Mouse (Mus musculus) heart, embryonic 13.5 days (tissue): ENCODE measurements at regions not wholly inside any gene's neighbourhood (a gene's known extent, or its start where the extent isn't known, plus 50 kb on each side); places are given as distances from the start of the nearest gene placed in this dataset.

ENCODE experiments used
- ATAC-seq: fragments of 200-750 bp; cut with Nextera tagmentation; 2 replicates; pipeline ENCODE4 v1.8.0; 2017; ENCODE audit warnings: moderate TSS enrichment; ENCODE audit not compliant: insufficient number of reproducible peaks, low FRiP score, low TSS enrichment; ENCODE audit errors: extremely low read depth
- H3K27ac ChIP-seq: fragments of 300-500 bp; sonication (generic); replicated peaks from 2 replicates; pipeline ENCODE4 v1.5.1; 2015; ENCODE audit warnings: moderate library complexity, mild to moderate bottlenecking, inconsistent platforms
- H3K27me3 ChIP-seq: fragments of 300-500 bp; sonication (generic); replicated peaks from 2 replicates; pipeline ENCODE4 v1.6.1; 2015; ENCODE audit warnings: mild to moderate bottlenecking, inconsistent platforms
- H3K36me3 ChIP-seq: fragments of 300-500 bp; sonication (generic); 2 replicates; pipeline ENCODE4 v1.6.1; 2015; ENCODE audit warnings: mild to moderate bottlenecking, inconsistent platforms
- H3K4me1 ChIP-seq: fragments of 300-500 bp; sonication (generic); 2 replicates; pipeline ENCODE4 v1.6.1; 2015; ENCODE audit warnings: inconsistent platforms
- H3K4me2 ChIP-seq: fragments of 300-500 bp; sonication (generic); 2 replicates; pipeline ENCODE4 v1.6.1; 2015; ENCODE audit warnings: inconsistent platforms, mild to moderate bottlenecking, moderate library complexity
- H3K4me3 ChIP-seq: fragments of 300-500 bp; sonication (generic); 2 replicates; pipeline ENCODE4 v1.5.1; 2015; ENCODE audit warnings: moderate library complexity, mild to moderate bottlenecking, inconsistent platforms
- H3K9ac ChIP-seq: fragments of 300-500 bp; sonication (generic); 2 replicates; pipeline ENCODE4 v1.6.1; 2015; ENCODE audit warnings: inconsistent platforms, mild to moderate bottlenecking, moderate library complexity
- H3K9me3 ChIP-seq: fragments of 300-500 bp; sonication (generic); 2 replicates; pipeline ENCODE4 v1.6.1; 2016; ENCODE audit warnings: inconsistent platforms
- WGBS: fragments of 180-500 bp; shearing (Covaris S2); methylation state at CpG from one replicate; pipeline ENCODE4 v1.1.7; 2015; ENCODE audit warnings: mixed read lengths; 5-methylcytosine and 5-hydroxymethylcytosine counted together

GRCm38 (mm10) chr4:31594089-31594488, 369.8 kb upstream of the Map3k7 start:
- Histone ChIP-seq H3K27me3 (no peaks in the 10 kb centered on the region), H3K4me2 (no peak overlapping the region), H3K9me3 (no peaks in the 10 kb centered on the region), H3K9ac (no peak overlapping the region), H3K4me3 (no peak overlapping the region), H3K36me3 (no peaks in the 10 kb centered on the region), H3K4me1 (no peaks in the 10 kb centered on the region), H3K27ac (no peak overlapping the region)
- 77% methylated on average over 1 of the region's 1 CpGs for whole genome bisulfite sequencing
- ATAC-seq, result no peak

GRCm38 (mm10) chr4:31601536-31601935, 362.4 kb upstream of the Map3k7 start:
- H3K4me3 ChIP-seq, result no peak overlapping the region
- H3K27me3 ChIP-seq, result no peaks in the 10 kb centered on the region
- H3K27ac ChIP-seq, result peak overlapping the region; percentile 59
- peaks cover 9% of the 10 kb centered on the region for H3K4me1 ChIP-seq
- ATAC-seq, result no peak
- no peaks in the 10 kb centered on the region for H3K9me3 ChIP-seq
- 64% methylated on average over 8 of the region's 8 CpGs for WGBS
- H3K4me2 ChIP-seq, result no peak overlapping the region
- no peaks in the 10 kb centered on the region for H3K36me3 ChIP-seq
- no peak overlapping the region for H3K9ac ChIP-seq

DNA sequence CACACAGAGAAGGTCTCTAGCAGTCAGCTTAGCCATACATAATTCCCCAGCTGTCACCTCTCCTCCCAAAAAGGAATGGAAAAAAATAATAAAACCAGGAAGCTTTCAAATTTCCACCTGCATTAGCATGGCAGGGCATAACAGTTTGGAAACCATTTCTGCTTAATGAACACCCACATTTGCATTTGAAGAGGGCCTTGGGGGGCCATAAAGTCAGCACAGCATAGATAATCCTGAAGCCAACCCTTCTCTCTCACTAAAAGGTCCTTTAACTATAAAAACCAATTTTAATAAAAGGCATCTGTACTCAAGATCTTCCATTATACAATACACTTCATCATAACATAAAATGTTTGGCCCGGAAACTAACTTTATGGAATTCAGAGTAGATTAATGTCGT, 360.1 kb upstream of the Map3k7 start:
- 85% methylated on average over 2 of the region's 2 CpGs for WGBS
- no peaks in the 10 kb centered on the region for H3K36me3 ChIP-seq
- H3K4me3 ChIP-seq, result no peak overlapping the region
- ATAC-seq, result no peak
- no peak overlapping the region for H3K4me2 ChIP-seq
- H3K9ac ChIP-seq, result no peak overlapping the region
- no peaks in the 10 kb centered on the region for H3K27me3 ChIP-seq
- no peak overlapping the region for H3K27ac ChIP-seq
- peaks cover 9% of the 10 kb centered on the region for H3K4me1 ChIP-seq
- H3K9me3 ChIP-seq, result no peaks in the 10 kb centered on the region

DNA sequence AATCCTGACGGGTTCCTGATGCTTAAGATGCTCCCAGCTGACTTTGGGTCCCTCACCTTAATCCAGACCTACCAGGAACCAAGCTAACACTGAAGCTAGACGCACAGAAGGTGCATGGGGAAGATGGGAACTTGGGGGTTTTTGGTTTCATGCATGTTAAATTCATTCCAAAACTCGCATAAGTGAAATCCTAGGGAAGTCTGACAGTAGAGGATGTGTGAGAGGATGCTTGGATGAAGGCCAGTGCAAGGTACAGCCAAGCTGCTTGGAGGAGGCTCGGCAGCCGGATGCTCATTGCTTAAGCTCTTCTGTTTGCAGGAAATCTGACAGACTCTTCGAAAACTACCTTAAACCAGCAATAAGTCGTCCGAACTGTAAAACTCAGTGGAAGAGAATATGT, 355.1 kb upstream of the Map3k7 start:
- Histone ChIP-seq H3K27ac (no peak overlapping the region), H3K4me3 (no peak overlapping the region), H3K27me3 (no peaks in the 10 kb centered on the region), H3K9me3 (no peaks in the 10 kb centered on the region), H3K4me2 (no peak overlapping the region), H3K9ac (no peak overlapping the region), H3K4me1 (0 out of 2 replicates have a peak, but pooled peaks cover 7% of the 10 kb centered on the region), H3K36me3 (no peaks in the 10 kb centered on the region)
- no peak for ATAC-seq
- WGBS, result 68% methylated on average over 8 of the region's 8 CpGs

DNA sequence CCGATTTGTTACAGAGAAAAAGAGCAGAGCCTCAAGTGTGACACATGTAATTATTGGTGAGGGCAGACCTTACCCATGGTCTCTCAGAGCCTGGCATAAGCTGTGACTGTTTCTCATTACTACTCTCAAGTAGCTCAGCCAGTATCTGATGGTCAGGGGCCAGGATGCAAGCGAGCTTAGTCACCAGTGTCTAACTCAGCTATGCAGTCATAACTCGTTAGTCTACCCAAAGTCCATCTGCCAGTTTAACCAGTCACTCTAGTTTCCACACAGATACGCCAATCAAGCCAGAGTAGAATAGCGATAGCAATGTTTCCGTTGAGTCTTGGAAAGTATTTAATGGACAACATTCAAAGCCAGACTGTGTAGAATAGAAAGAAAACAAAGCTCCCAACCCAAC, 354.3 kb upstream of the Map3k7 start:
- no peak for ATAC-seq
- Histone ChIP-seq H3K4me2 (no peak overlapping the region), H3K4me3 (no peak overlapping the region), H3K9me3 (no peaks in the 10 kb centered on the region), H3K4me1 (0 out of 2 replicates have a peak, but pooled peaks cover 7% of the 10 kb centered on the region), H3K36me3 (no peaks in the 10 kb centered on the region), H3K9ac (no peak overlapping the region), H3K27ac (no peak overlapping the region), H3K27me3 (no peaks in the 10 kb centered on the region)
- 66% methylated on average over 6 of the region's 6 CpGs for WGBS

- H3K9me3 ChIP-seq, result no peaks in the 10 kb centered on the region
- H3K27ac ChIP-seq, result 0 out of 2 replicates have a peak overlapping the region, but pooled peaks have one; percentile 12
- 0 out of 2 replicates have a peak, but pooled peaks cover 7% of the 10 kb centered on the region for H3K4me1 ChIP-seq
- WGBS, result 57% methylated on average over 8 of the region's 8 CpGs
- no peaks in the 10 kb centered on the region for H3K36me3 ChIP-seq
- no peak overlapping the region for H3K4me2 ChIP-seq
- no peak for ATAC-seq
- H3K4me3 ChIP-seq, result no peak overlapping the region
- H3K27me3 ChIP-seq, result no peaks in the 10 kb centered on the region
- no peak overlapping the region for H3K9ac ChIP-seq
These were observed 351.6 kb upstream of the Map3k7 start for GRCm38 (mm10) chr4:31612147-31612824.

GRCm38 (mm10) chr4:31612825-31613514, 350.9 kb upstream of the Map3k7 start:
- Histone ChIP-seq H3K4me2 (no peak overlapping the region), H3K4me3 (no peak overlapping the region), H3K27ac (0 out of 2 replicates have a peak overlapping the region, but pooled peaks have one; percentile 12), H3K9me3 (no peaks in the 10 kb centered on the region), H3K9ac (no peak overlapping the region), H3K4me1 (peaks cover 11% of the 10 kb centered on the region; the same call in 1 of the 2 replicates), H3K36me3 (no peaks in the 10 kb centered on the region), H3K27me3 (no peaks in the 10 kb centered on the region)
- 70% methylated on average over 9 of the region's 9 CpGs for WGBS
- ATAC-seq, result no peak

- Histone ChIP-seq H3K36me3 (no peaks in the 10 kb centered on the region), H3K4me2 (no peak overlapping the region), H3K4me3 (no peak overlapping the region), H3K27me3 (no peaks in the 10 kb centered on the region), H3K9me3 (no peaks in the 10 kb centered on the region), H3K27ac (no peak overlapping the region), H3K4me1 (peaks cover 10% of the 10 kb centered on the region; the same call in 1 of the 2 replicates), H3K9ac (no peak overlapping the region)
- WGBS, result 71% methylated on average over 7 of the region's 7 CpGs
- ATAC-seq, result no peak
These were observed 346.3 kb upstream of the Map3k7 start for GRCm38 (mm10) chr4:31617572-31617971.

GRCm38 (mm10) chr4:31618026-31618425, 345.9 kb upstream of the Map3k7 start:
- Histone ChIP-seq H3K4me3 (no peak overlapping the region), H3K27ac (no peak overlapping the region), H3K36me3 (no peaks in the 10 kb centered on the region), H3K4me2 (no peak overlapping the region), H3K27me3 (no peaks in the 10 kb centered on the region), H3K4me1 (peaks cover 7% of the 10 kb centered on the region; the same call in 1 of the 2 replicates), H3K9me3 (no peaks in the 10 kb centered on the region), H3K9ac (no peak overlapping the region)
- ATAC-seq, result no peak
- 65% methylated on average over 4 of the region's 4 CpGs for WGBS

- whole genome bisulfite sequencing, result 89% methylated on average over 2 of the region's 2 CpGs
- Histone ChIP-seq H3K27ac (no peak overlapping the region), H3K27me3 (no peaks in the 10 kb centered on the region), H3K9me3 (no peaks in the 10 kb centered on the region), H3K9ac (no peak overlapping the region), H3K36me3 (no peaks in the 10 kb centered on the region), H3K4me1 (peaks cover 7% of the 10 kb centered on the region; the same call in 1 of the 2 replicates), H3K4me2 (no peak overlapping the region), H3K4me3 (no peak overlapping the region)
- no peak for ATAC-seq
These were observed 342.7 kb upstream of the Map3k7 start for GRCm38 (mm10) chr4:31621205-31621604.

DNA sequence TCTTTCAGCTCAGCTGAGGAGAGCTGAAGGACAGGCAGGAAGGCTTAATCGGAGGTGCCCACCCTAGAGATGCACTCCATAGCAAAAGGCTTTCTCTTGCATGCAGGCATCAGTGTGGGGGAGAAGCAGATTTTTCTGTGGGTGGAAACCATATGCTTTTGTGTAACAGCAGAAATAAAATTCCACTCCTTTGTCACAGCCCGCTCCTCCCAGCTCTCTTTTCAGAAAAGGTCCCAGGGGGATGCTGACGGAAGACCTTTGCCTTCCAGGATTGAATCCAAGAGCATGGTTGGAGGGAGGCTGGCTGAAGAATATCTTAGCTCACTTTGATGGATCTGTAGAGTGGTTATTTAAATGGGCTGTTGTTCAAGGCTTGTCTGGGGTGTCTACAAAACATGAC, 336.8 kb upstream of the Map3k7 start:
- Histone ChIP-seq H3K4me2 (no peak overlapping the region), H3K27me3 (no peaks in the 10 kb centered on the region), H3K9ac (no peak overlapping the region), H3K4me1 (peaks cover 2% of the 10 kb centered on the region; the same call in 1 of the 2 replicates), H3K27ac (no peak overlapping the region), H3K9me3 (no peaks in the 10 kb centered on the region), H3K36me3 (no peaks in the 10 kb centered on the region), H3K4me3 (no peak overlapping the region)
- 65% methylated on average over 3 of the region's 3 CpGs for WGBS
- no peak for ATAC-seq
